Mouse (Mus musculus): ENCODE measurements around the gene Gng7.

Gene Gng7

GRCm38 (mm10) chr10:81025639-81026275, 11.0 kb upstream of the Gng7 start, which contains the start of gene Diras1:
Diras1 (minus strand) TSS chr10:81025662.
- no peak for DNase-seq (ENCODE audit: low spot score)

GRCm38 (mm10) chr10:81025047-81025621, 10.4 kb upstream of the Gng7 start:
- DNase-seq (ENCODE audit: low spot score) = no peak

GRCm38 (mm10) chr10:81024346-81024937, 9.7 kb upstream of the Gng7 start:
- no peak for DNase-seq (ENCODE audit: low spot score)

GRCm38 (mm10) chr10:81022744-81023143, 8.0 kb upstream of the Gng7 start:
- DNase-seq (ENCODE audit: low spot score) = peak; percentile 75

GRCm38 (mm10) chr10:81021547-81022110, 6.9 kb upstream of the Gng7 start:
- no peak for DNase-seq (ENCODE audit: low spot score)

GRCm38 (mm10) chr10:81020207-81020606, 5.5 kb upstream of the Gng7 start:
- DNase-seq (ENCODE audit: low spot score) = no peak

GRCm38 (mm10) chr10:81019687-81020086, 4.9 kb upstream of the Gng7 start:
- no peak for DNase-seq (ENCODE audit: low spot score)

GRCm38 (mm10) chr10:81018326-81018725, 3.6 kb upstream of the Gng7 start:
- DNase-seq (ENCODE audit: low spot score) = peak; percentile 89

- DNase-seq (ENCODE audit: low spot score) = no peak
Measured at GRCm38 (mm10) chr10:81016645-81017044, 1.9 kb upstream of the Gng7 start.

GRCm38 (mm10) chr10:81015666-81016065, 921 bp upstream of the Gng7 start:
- no peak for DNase-seq (ENCODE audit: low spot score)

- DNase-seq (ENCODE audit: low spot score) = no peak
Measured at GRCm38 (mm10) chr10:81010851-81011250, 3.9 kb downstream of the Gng7 start.

GRCm38 (mm10) chr10:81007240-81007639, 7.5 kb downstream of the Gng7 start:
- DNase-seq (ENCODE audit: low spot score) = no peak

- no peak for DNase-seq (ENCODE audit: low spot score)
Measured at GRCm38 (mm10) chr10:81006005-81006677, 8.6 kb downstream of the Gng7 start.

- DNase-seq (ENCODE audit: low spot score) = no peak
Measured at GRCm38 (mm10) chr10:81001161-81001560, 13.6 kb downstream of the Gng7 start.

GRCm38 (mm10) chr10:81000197-81001062, 14.3 kb downstream of the Gng7 start:
- no peak for DNase-seq (ENCODE audit: low spot score)

GRCm38 (mm10) chr10:80999362-81000196, 15.2 kb downstream of the Gng7 start:
- DNase-seq (ENCODE audit: low spot score) = peak; percentile 70

- no peak for DNase-seq (ENCODE audit: low spot score)
Measured at GRCm38 (mm10) chr10:80998778-80999177, 16.0 kb downstream of the Gng7 start.

GRCm38 (mm10) chr10:80998021-80998420, 16.7 kb downstream of the Gng7 start:
- DNase-seq (ENCODE audit: low spot score) = no peak

- DNase-seq (ENCODE audit: low spot score) = no peak
Measured at GRCm38 (mm10) chr10:80997332-80997731, 17.4 kb downstream of the Gng7 start.

- no peak for DNase-seq (ENCODE audit: low spot score)
Measured at GRCm38 (mm10) chr10:80996501-80996900, 18.2 kb downstream of the Gng7 start.
